Mouse (Mus musculus): ENCODE measurements around the gene Hnrnpll. TPM values are rescaled to one million over a fixed set of nuclear protein-coding genes. Genes with fewer than 3 reads are reported as not detected.
"Not testable (repeated sequence)": the region's sequence is repeated elsewhere in the genome, so short reads cannot be mapped to it uniquely, and the experiment has no call there.

Hnrnpll gene
- total and polyA plus RNA-seq, 3 experiments, result 7.5 to 23.7 (median 19.9) TPM

DNA sequence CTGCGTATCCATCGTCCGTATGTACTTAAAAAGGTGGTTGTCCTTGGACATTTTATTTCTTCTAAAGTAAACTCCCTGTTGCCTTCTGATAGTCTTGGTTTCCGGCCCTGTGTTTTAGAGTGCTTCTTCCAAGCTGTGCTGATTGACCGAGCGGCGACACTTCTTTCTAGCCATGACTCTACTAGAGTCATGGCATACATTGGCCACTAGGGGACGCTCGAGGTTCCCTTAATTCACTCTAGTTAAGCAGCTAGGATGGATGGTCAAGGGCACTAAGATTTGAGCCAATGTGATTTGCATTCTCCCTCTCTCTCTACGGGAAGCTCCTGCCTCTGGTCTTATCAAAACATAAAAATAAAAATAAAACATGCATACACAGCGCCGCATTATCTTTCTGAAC, 44.7 kb downstream of the Hnrnpll start:
- Histone ChIP-seq H3K79me2 (replicated peaks; ENCODE audit: control insufficient read depth, insufficient read depth, low read length) (no peaks in the 10 kb centered on the region), H3K4me1 (ENCODE audit: control insufficient read depth, insufficient read depth, low read length) (peaks cover 2% of the 10 kb centered on the region), H3K27me3 (ENCODE audit: control insufficient read depth, insufficient read depth, low read length) (no peaks in the 10 kb centered on the region), H3K9ac (ENCODE audit: low read depth, low read length) (no peak overlapping the region), H3K27ac (no peak overlapping the region), H3K36me3 (ENCODE audit: control insufficient read depth, insufficient read depth, low read length) (no peaks in the 10 kb centered on the region), H3K4me3 (no peak overlapping the region)
- TF ChIP-seq EP300 (IDR thresholded peaks at IDR 0.05; ENCODE audit: insufficient read depth, low read depth, low read length) (0 out of 2 replicates have a peak, but pooled peaks have one; percentile 28), POLR2A (IDR thresholded peaks at IDR 0.05; ENCODE audit: insufficient read depth, low read depth, low read length) (no peak), CTCF (IDR thresholded peaks at IDR 0.05) (peak; percentile 98; the same call in 1 of the 2 replicates)
- DNase-seq, result peak; percentile 44 to 62
- intact Hi-C loops (cut with DNase I), result loop anchor here (1.0 kb wide), 1 partner anchor 163 kb away; no protein-coding TSS in a partner anchor
- WGBS, result 38% methylated on average over 12 of the region's 12 CpGs

GRCm38 (mm10) chr17:80016400-80016799, 45.7 kb downstream of the Hnrnpll start:
- H3K9ac ChIP-seq (ENCODE audit: low read depth, low read length); H3K27me3 ChIP-seq (ENCODE audit: control insufficient read depth, insufficient read depth, low read length); intact Hi-C loops (cut with DNase I); DNase-seq; H3K27ac ChIP-seq; H3K4me1 ChIP-seq (ENCODE audit: control insufficient read depth, insufficient read depth, low read length); H3K4me3 ChIP-seq; H3K79me2 ChIP-seq (replicated peaks; ENCODE audit: control insufficient read depth, insufficient read depth, low read length); H3K36me3 ChIP-seq (ENCODE audit: control insufficient read depth, insufficient read depth, low read length): not testable (repeated sequence)
- 89% methylated on average over 4 of the region's 4 CpGs for WGBS

- Histone ChIP-seq H3K36me3 (ENCODE audit: control insufficient read depth, insufficient read depth, low read length) (no peaks in the 10 kb centered on the region), H3K4me3 (no peak overlapping the region), H3K4me1 (ENCODE audit: control insufficient read depth, insufficient read depth, low read length) (no peaks in the 10 kb centered on the region), H3K79me2 (replicated peaks; ENCODE audit: control insufficient read depth, insufficient read depth, low read length) (no peaks in the 10 kb centered on the region), H3K27me3 (ENCODE audit: control insufficient read depth, insufficient read depth, low read length) (no peaks in the 10 kb centered on the region), H3K27ac (no peak overlapping the region), H3K9ac (ENCODE audit: low read depth, low read length) (no peak overlapping the region)
- intact Hi-C loops (cut with DNase I), result no loop called here
- no peak for TF ChIP-seq EP300 (IDR thresholded peaks at IDR 0.05; ENCODE audit: insufficient read depth, low read depth, low read length)
- 62% methylated on average over 8 of the region's 8 CpGs for WGBS
- DNase-seq, result no peak
These were observed 47.7 kb downstream of the Hnrnpll start for GRCm38 (mm10) chr17:80014361-80014809.

DNA sequence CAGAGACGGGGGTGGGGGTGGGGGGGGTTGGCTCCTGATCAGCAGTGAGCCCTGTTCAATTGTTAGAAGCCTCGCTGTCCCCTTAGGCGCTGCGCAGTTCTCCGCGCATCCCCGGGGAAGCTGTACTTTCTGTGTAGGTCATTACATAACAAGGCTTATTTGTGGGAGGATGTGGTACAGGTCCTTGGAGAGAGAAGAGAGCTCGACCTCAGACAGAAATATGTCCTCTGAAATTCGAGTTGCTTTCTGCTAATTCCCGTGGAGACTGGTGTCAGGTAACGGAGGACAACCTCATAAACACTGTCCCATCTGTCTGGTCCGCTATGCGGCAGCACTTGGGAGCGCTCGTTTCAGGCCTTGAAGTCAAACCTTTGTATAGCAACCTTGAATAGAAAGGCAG, 52.2 kb downstream of the Hnrnpll start:
- Histone ChIP-seq H3K27me3 (ENCODE audit: control insufficient read depth, insufficient read depth, low read length) (no peaks in the 10 kb centered on the region), H3K36me3 (ENCODE audit: control insufficient read depth, insufficient read depth, low read length) (no peaks in the 10 kb centered on the region), H3K4me1 (ENCODE audit: control insufficient read depth, insufficient read depth, low read length) (peaks cover 4% of the 10 kb centered on the region), H3K27ac (no peak overlapping the region), H3K79me2 (replicated peaks; ENCODE audit: control insufficient read depth, insufficient read depth, low read length) (no peaks in the 10 kb centered on the region), H3K4me3 (no peak overlapping the region), H3K9ac (ENCODE audit: low read depth, low read length) (no peak overlapping the region)
- TF ChIP-seq EP300 (IDR thresholded peaks at IDR 0.05; ENCODE audit: insufficient read depth, low read depth, low read length), result no peak
- TF ChIP-seq CTCF (IDR thresholded peaks at IDR 0.05), result no peak
- TF ChIP-seq POLR2A (IDR thresholded peaks at IDR 0.05; ENCODE audit: insufficient read depth, low read depth, low read length), result no peak
- intact Hi-C loops (cut with DNase I), result loop anchor here (5.0 kb wide), 1 partner anchor 148 kb away; no protein-coding TSS in a partner anchor
- WGBS, result 67% methylated on average over 15 of the region's 15 CpGs
- no peak for DNase-seq

GRCm38 (mm10) chr17:80008847-80009246, 53.3 kb downstream of the Hnrnpll start:
- no peaks in the 10 kb centered on the region for H3K27me3 ChIP-seq (ENCODE audit: control insufficient read depth, insufficient read depth, low read length)
- peaks cover 5% of the 10 kb centered on the region for H3K4me1 ChIP-seq (ENCODE audit: control insufficient read depth, insufficient read depth, low read length)
- peak in 1 of 2 experiments; percentile 36 for DNase-seq
- no peak overlapping the region for H3K27ac ChIP-seq
- no peak overlapping the region for H3K4me3 ChIP-seq
- WGBS, result 24% methylated on average over 5 of the region's 5 CpGs
- H3K36me3 ChIP-seq (ENCODE audit: control insufficient read depth, insufficient read depth, low read length), result no peaks in the 10 kb centered on the region
- intact Hi-C loops (cut with DNase I), result loop anchor here (5.0 kb wide), 1 partner anchor 147 kb away; no protein-coding TSS in a partner anchor
- TF ChIP-seq POLR2A (IDR thresholded peaks at IDR 0.05; ENCODE audit: insufficient read depth, low read depth, low read length), result no peak
- no peak for TF ChIP-seq CTCF (IDR thresholded peaks at IDR 0.05)
- no peak for TF ChIP-seq EP300 (IDR thresholded peaks at IDR 0.05; ENCODE audit: insufficient read depth, low read depth, low read length)
- H3K79me2 ChIP-seq (replicated peaks; ENCODE audit: control insufficient read depth, insufficient read depth, low read length), result no peaks in the 10 kb centered on the region
- no peak overlapping the region for H3K9ac ChIP-seq (ENCODE audit: low read depth, low read length)

DNA sequence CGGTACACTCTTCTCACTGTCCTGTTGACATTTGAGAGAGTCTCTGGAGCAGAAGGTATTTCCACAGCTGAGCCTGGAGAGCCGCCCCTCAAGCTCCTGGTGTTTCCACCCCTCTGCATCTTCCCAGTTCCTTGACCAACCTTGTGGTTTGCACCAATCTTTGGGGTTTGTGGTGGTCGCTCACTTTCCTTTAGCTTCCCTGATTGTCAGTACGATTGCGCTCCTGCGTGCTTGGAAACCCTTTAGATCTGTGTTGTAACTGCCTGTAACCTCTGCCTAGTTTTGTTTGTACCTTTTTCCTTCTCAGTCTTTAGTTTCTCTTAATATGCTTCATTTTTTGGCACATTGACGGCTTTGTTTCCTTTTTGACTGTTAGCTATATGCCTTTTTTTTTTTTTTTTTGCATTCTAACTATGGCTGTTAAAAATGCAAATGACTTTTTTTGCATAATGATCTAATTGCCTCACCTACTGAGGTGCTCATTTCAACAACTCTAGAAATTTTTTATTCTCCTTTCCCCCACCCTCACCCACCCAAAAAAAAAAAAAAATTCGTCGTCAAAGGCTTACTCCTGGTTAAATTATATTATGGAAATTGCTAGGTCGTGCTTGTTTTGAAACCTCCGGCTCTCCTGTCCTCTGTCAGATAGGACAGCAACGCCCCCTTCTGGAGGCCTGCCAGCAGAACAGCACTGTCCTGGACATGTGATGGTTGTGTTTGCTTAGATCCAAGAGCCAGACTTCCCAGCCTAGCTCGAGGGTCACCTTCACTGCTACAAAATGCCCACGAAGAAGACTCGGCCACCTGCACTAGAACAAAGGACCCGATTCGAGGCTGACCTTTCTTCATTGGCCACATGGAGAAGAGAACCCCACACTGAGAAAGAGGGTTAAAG, 57.5 kb downstream of the Hnrnpll start:
- Histone ChIP-seq H3K36me3 (ENCODE audit: control insufficient read depth, insufficient read depth, low read length) (no peaks in the 10 kb centered on the region), H3K79me2 (replicated peaks; ENCODE audit: control insufficient read depth, insufficient read depth, low read length) (no peaks in the 10 kb centered on the region), H3K27me3 (ENCODE audit: control insufficient read depth, insufficient read depth, low read length) (no peaks in the 10 kb centered on the region), H3K27ac (peak overlapping the region; percentile 49), H3K4me3 (no peak overlapping the region), H3K9ac (ENCODE audit: low read depth, low read length) (no peak overlapping the region), H3K4me1 (ENCODE audit: control insufficient read depth, insufficient read depth, low read length) (peaks cover 10% of the 10 kb centered on the region)
- TF ChIP-seq CTCF (IDR thresholded peaks at IDR 0.05) (peak; percentile 61), EP300 (IDR thresholded peaks at IDR 0.05; ENCODE audit: insufficient read depth, low read depth, low read length) (peak; percentile 73; the same call in 1 of the 2 replicates), POLR2A (IDR thresholded peaks at IDR 0.05; ENCODE audit: insufficient read depth, low read depth, low read length) (no peak)
- DNase-seq, result peak; percentile 72
- WGBS, result 43% methylated on average over 17 of the region's 17 CpGs
- intact Hi-C loops (cut with DNase I), result loop anchor here (5.0 kb wide), 1 partner anchor 142 kb away; no protein-coding TSS in a partner anchor

- intact Hi-C loops (cut with DNase I); DNase-seq: not testable (repeated sequence)
- 92% methylated on average over 3 of the region's 3 CpGs for WGBS
These were observed 58.3 kb downstream of the Hnrnpll start for GRCm38 (mm10) chr17:80003851-80004250.

More at GRCm38 (mm10) chr17:80003851-80004250, 58.3 kb downstream of the Hnrnpll start:
- H3K4me3 ChIP-seq; H3K27me3 ChIP-seq (ENCODE audit: control insufficient read depth, insufficient read depth, low read length); H3K4me1 ChIP-seq (ENCODE audit: control insufficient read depth, insufficient read depth, low read length); H3K9ac ChIP-seq (ENCODE audit: low read depth, low read length); H3K79me2 ChIP-seq (replicated peaks; ENCODE audit: control insufficient read depth, insufficient read depth, low read length); H3K36me3 ChIP-seq (ENCODE audit: control insufficient read depth, insufficient read depth, low read length); H3K27ac ChIP-seq: not testable (repeated sequence)
